Comparison of ENCODE assay signal across 23 mouse cellular contexts in the genomic region with DNA sequence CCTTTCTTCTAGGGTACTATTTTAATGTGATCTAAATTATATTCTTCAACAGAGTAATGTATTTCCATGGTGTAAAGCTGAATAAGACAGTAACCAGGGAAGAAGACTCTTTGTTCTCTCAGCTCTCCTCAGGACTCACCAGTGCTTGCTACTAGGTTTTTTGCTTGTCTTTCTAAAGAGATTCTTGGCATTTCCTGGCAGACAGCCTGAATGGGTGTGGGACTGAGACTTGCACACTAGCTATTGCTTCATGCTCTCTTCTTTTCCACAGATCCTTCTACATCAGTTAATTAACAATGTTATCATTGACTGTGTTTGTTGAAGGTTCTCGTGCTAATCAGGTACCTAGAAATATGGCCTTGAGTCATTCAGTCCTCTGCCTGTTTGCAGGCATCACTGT. TPM values are rescaled to one million over a fixed set of nuclear protein-coding genes. Genes with fewer than 3 reads are reported as not detected.
DNase-seq lines count a peak whose midpoint lies in the region; ATAC-seq and TF ChIP-seq lines count a peak whose summit lies in the region.
"Had no signal": no experiment of that assay in that cellular context is flagged by ENCODE, and none has a peak within 500 bp of the region (broad histone marks: within the 10 kb centered on the region; RNA-seq: fewer than 3 reads in every experiment).

No protein-coding gene starts in this region.

- no peak overlapping the region for H3K9ac ChIP-seq in embryonic facial prominence, embryonic 14.5 days (ENCODE audit: low read depth, low read length)
- H3K9ac ChIP-seq in lung, postnatal 0 days (replicated peaks; ENCODE audit: low read depth), result no peak overlapping the region
- H3K9ac ChIP-seq: forebrain, postnatal 0 days; intestine, embryonic 15.5 days; midbrain, embryonic 13.5 days; neural tube, embryonic 12.5 days had no signal

- peak; percentile 24 for DNase-seq in embryonic facial prominence, embryonic 14.5 days (ENCODE audit: low spot score)
- no peak for DNase-seq in embryonic facial prominence, embryonic 10.5 days (ENCODE audit: low spot score)
- DNase-seq in testis, postnatal 10 days (ENCODE audit: low spot score), result peak; percentile 44
- DNase-seq in testis, postnatal 14 days (ENCODE audit: low spot score), result no peak
- DNase-seq in lung, postnatal 0 days (ENCODE audit: low spot score), result peak; percentile 79
- DNase-seq in telencephalon, adult 2 months (ENCODE audit: low read depth, low spot score), result peak; percentile 17
- DNase-seq in cerebellum, postnatal 14 days, result no peak
- DNase-seq: adrenal gland, adult 2 months; cerebellum, adult 18-20 months; cerebellum, postnatal 36 days; forebrain, postnatal 0 days; gastrocnemius, postnatal 36 days; kidney, adult 8-10 months; kidney, postnatal 36 days; layer of hippocampus, postnatal 36 days; right cerebral cortex, postnatal 4 days; thymus, adult 2 months had no signal

- WGBS in embryonic facial prominence, embryonic 14.5 days, result 84% methylated on average over 1 of the region's 1 CpGs
- WGBS in embryonic facial prominence, embryonic 10.5 days, result 91% methylated on average over 1 of the region's 1 CpGs
- WGBS in lung, postnatal 0 days, result 44% methylated on average over 1 of the region's 1 CpGs

- ATAC-seq in embryonic facial prominence, embryonic 14.5 days (ENCODE audit: low read depth), result no peak
- ATAC-seq in lung, postnatal 0 days, result peak; percentile 43; the same call in 1 of the 2 replicates
- ATAC-seq in megakaryocyte-erythroid progenitor cell, adult 5-6 weeks (replicated peaks; ENCODE audit: low FRiP score, low TSS enrichment, poor library complexity, severe bottlenecking), result no peak
- ATAC-seq: forebrain, postnatal 0 days; hindbrain, embryonic 16.5 days; intestine, embryonic 15.5 days; midbrain, embryonic 13.5 days had no signal

- H3K9me3 ChIP-seq in embryonic facial prominence, embryonic 14.5 days (ENCODE audit: control insufficient read depth, low read length), result no peaks in the 10 kb centered on the region
- no peaks in the 10 kb centered on the region for H3K9me3 ChIP-seq in embryonic facial prominence, embryonic 10.5 days
- no peaks in the 10 kb centered on the region for H3K9me3 ChIP-seq in lung, postnatal 0 days (ENCODE audit: low read length)
- H3K9me3 ChIP-seq: hindbrain, embryonic 10.5 days; intestine, embryonic 15.5 days; midbrain, embryonic 13.5 days; neural tube, embryonic 12.5 days had no signal

- no peak for TF ChIP-seq EP300 in lung, postnatal 0 days (IDR thresholded peaks at IDR 0.05)

- no peak overlapping the region for H3K27ac ChIP-seq in embryonic facial prominence, embryonic 14.5 days (replicated peaks; ENCODE audit: low read depth, low read length)
- H3K27ac ChIP-seq in embryonic facial prominence, embryonic 10.5 days (replicated peaks), result no peak overlapping the region
- no peak overlapping the region for H3K27ac ChIP-seq in lung, postnatal 0 days (ENCODE audit: low read length)
- H3K27ac ChIP-seq: hindbrain, embryonic 10.5 days; intestine, embryonic 15.5 days; midbrain, embryonic 13.5 days; neural tube, embryonic 12.5 days had no signal

- no peak overlapping the region for H3K4me3 ChIP-seq in embryonic facial prominence, embryonic 14.5 days (ENCODE audit: low read depth, low read length)
- H3K4me3 ChIP-seq in embryonic facial prominence, embryonic 10.5 days, result no peak overlapping the region
- H3K4me3 ChIP-seq in lung, postnatal 0 days (ENCODE audit: low read depth, low read length), result no peak overlapping the region
- H3K4me3 ChIP-seq: hindbrain, embryonic 10.5 days; intestine, embryonic 15.5 days; midbrain, embryonic 13.5 days; neural tube, embryonic 12.5 days had no signal

- no peak for TF ChIP-seq CTCF in lung, postnatal 0 days (IDR thresholded peaks at IDR 0.05)

- H3K4me1 ChIP-seq in embryonic facial prominence, embryonic 14.5 days (ENCODE audit: control insufficient read depth, insufficient read depth, low read length), result 0 out of 2 replicates have a peak, but pooled peaks cover 3% of the 10 kb centered on the region
- no peaks in the 10 kb centered on the region for H3K4me1 ChIP-seq in embryonic facial prominence, embryonic 10.5 days
- no peaks in the 10 kb centered on the region for H3K4me1 ChIP-seq in lung, postnatal 0 days (ENCODE audit: insufficient read depth, low read depth, low read length)
- H3K4me1 ChIP-seq: hindbrain, embryonic 10.5 days; intestine, embryonic 15.5 days; midbrain, embryonic 13.5 days; neural tube, embryonic 12.5 days had no signal

- H3K36me3 ChIP-seq in embryonic facial prominence, embryonic 14.5 days (ENCODE audit: control insufficient read depth, insufficient read depth, low read length), result peaks cover 9% of the 10 kb centered on the region; the same call in 1 of the 2 replicates
- peaks cover 53% of the 10 kb centered on the region for H3K36me3 ChIP-seq in embryonic facial prominence, embryonic 10.5 days (replicated peaks)
- H3K36me3 ChIP-seq in lung, postnatal 0 days (ENCODE audit: insufficient read depth, low read length), result no peaks in the 10 kb centered on the region
- H3K36me3 ChIP-seq: intestine, embryonic 15.5 days had no signal

- H3K27me3 ChIP-seq in embryonic facial prominence, embryonic 14.5 days (replicated peaks; ENCODE audit: control insufficient read depth, insufficient read depth, low read length), result no peaks in the 10 kb centered on the region
- no peaks in the 10 kb centered on the region for H3K27me3 ChIP-seq in embryonic facial prominence, embryonic 10.5 days (replicated peaks; ENCODE audit: low read depth, poor library complexity, severe bottlenecking)
- H3K27me3 ChIP-seq in lung, postnatal 0 days (replicated peaks; ENCODE audit: insufficient read depth, low read length), result no peaks in the 10 kb centered on the region
- H3K27me3 ChIP-seq: intestine, embryonic 15.5 days; midbrain, embryonic 13.5 days; neural tube, embryonic 12.5 days had no signal

- no peak overlapping the region for H3K4me2 ChIP-seq in embryonic facial prominence, embryonic 14.5 days (ENCODE audit: low read depth, low read length)
- no peak overlapping the region for H3K4me2 ChIP-seq in lung, postnatal 0 days (replicated peaks; ENCODE audit: low read depth, low read length)
- H3K4me2 ChIP-seq: intestine, embryonic 15.5 days; midbrain, embryonic 13.5 days; neural tube, embryonic 12.5 days had no signal

RNA-seq across cellular contexts. Expression of a gene that starts 29.8 kb away (rescaled TPM):
- 12.4 and 14.8 TPM in 2 replicates for polyA plus RNA-seq in embryonic facial prominence, embryonic 14.5 days (2014; fragmentation: Nextera tagmentation; extraction: Ambion mirVana)
- polyA plus RNA-seq in embryonic facial prominence, embryonic 10.5 days (2016; fragmentation: Nextera tagmentation; extraction: Ambion mirVana), result 17.0 and 19.5 TPM in 2 replicates
- 4.9 and 6.4 TPM in 2 replicates for polyA plus RNA-seq in lung, postnatal 0 days (2015; fragmentation: Nextera tagmentation; extraction: Ambion mirVana)
- total RNA-seq in megakaryocyte-erythroid progenitor cell, adult 5-6 weeks (2014; fragmentation: Nextera tagmentation), result 31.2 and 32.1 TPM in 2 replicates
- total RNA-seq in megakaryocyte-erythroid progenitor cell, adult 5-6 weeks (2017), result 23.2 and 27.6 TPM in 2 replicates

RNA-seq across cellular contexts. Expression of a gene that starts 29.9 kb away (rescaled TPM):
- polyA plus RNA-seq in embryonic facial prominence, embryonic 14.5 days (2014; fragmentation: Nextera tagmentation; extraction: Ambion mirVana), result 97.5 and 106 TPM in 2 replicates
- 102 and 106 TPM in 2 replicates for polyA plus RNA-seq in embryonic facial prominence, embryonic 10.5 days (2016; fragmentation: Nextera tagmentation; extraction: Ambion mirVana)
- 76.5 and 80.8 TPM in 2 replicates for polyA plus RNA-seq in lung, postnatal 0 days (2015; fragmentation: Nextera tagmentation; extraction: Ambion mirVana)
- total RNA-seq in megakaryocyte-erythroid progenitor cell, adult 5-6 weeks (2014; fragmentation: Nextera tagmentation), result 61.2 and 68.7 TPM in 2 replicates
- total RNA-seq in megakaryocyte-erythroid progenitor cell, adult 5-6 weeks (2017), result 75.0 and 82.7 TPM in 2 replicates

Comparison
In these comparisons a context has a peak if more than half of its experiments do, and no peak if none do; other contexts are left out.
1. DNase-seq: peak in embryonic facial prominence, embryonic 14.5 days (single experiment), testis, postnatal 10 days (single experiment), lung, postnatal 0 days (single experiment) and telencephalon, adult 2 months (single experiment); none in embryonic facial prominence, embryonic 10.5 days (single experiment), testis, postnatal 14 days (single experiment) and cerebellum, postnatal 14 days (0 of 2).